Mouse (Mus musculus): Measurements from ENCODE around the gene Espn. TPM values are rescaled to one million over a fixed set of nuclear protein-coding genes. Genes with fewer than 3 reads are reported as not detected.

The Espn gene
- polyA plus RNA-seq, 1 experiment from 2014 or later: 1.5 TPM

- Histone ChIP-seq H3K4me3 (peak overlapping the region; percentile 65), H3K36me3 (no peaks in the 10 kb centered on the region), H3K4me2 (replicated peaks) (peak overlapping the region; percentile 97), H3K9me3 (no peaks in the 10 kb centered on the region), H3K9ac (peak overlapping the region; percentile 87), H3K27ac (no peak overlapping the region), H3K27me3 (peaks cover 42% of the 10 kb centered on the region), H3K4me1 (peaks cover 19% of the 10 kb centered on the region)
- 70% methylated on average over 6 of the region's 6 CpGs for WGBS
- ATAC-seq (ENCODE audit: low FRiP score, low read depth): no peak
These were observed 25.0 kb upstream of the Espn start for GRCm38 (mm10) chr4:152177174-152177536.

- peaks cover 19% of the 10 kb centered on the region for H3K4me1 ChIP-seq
- no peaks in the 10 kb centered on the region for H3K36me3 ChIP-seq
- H3K9me3 ChIP-seq: peaks cover 1% of the 10 kb centered on the region
- H3K4me3 ChIP-seq: no peak overlapping the region
- H3K27me3 ChIP-seq: peaks cover 42% of the 10 kb centered on the region
- H3K27ac ChIP-seq: no peak overlapping the region
- no peak overlapping the region for H3K9ac ChIP-seq
- 69% methylated on average over 3 of the region's 3 CpGs for WGBS
- no peak overlapping the region for H3K4me2 ChIP-seq (replicated peaks)
- no peak for ATAC-seq (ENCODE audit: low FRiP score, low read depth)
These were observed 24.5 kb upstream of the Espn start for GRCm38 (mm10) chr4:152176638-152177037.

GRCm38 (mm10) chr4:152173956-152174355, 21.8 kb upstream of the Espn start:
- WGBS: 79% methylated on average over 9 of the region's 9 CpGs
- Histone ChIP-seq H3K27me3 (peaks cover 38% of the 10 kb centered on the region), H3K27ac (no peak overlapping the region), H3K9me3 (peaks cover 4% of the 10 kb centered on the region), H3K4me2 (replicated peaks) (no peak overlapping the region), H3K9ac (no peak overlapping the region), H3K4me1 (peaks cover 13% of the 10 kb centered on the region), H3K36me3 (no peaks in the 10 kb centered on the region), H3K4me3 (no peak overlapping the region)
- ATAC-seq (ENCODE audit: low FRiP score, low read depth): no peak

- H3K4me1 ChIP-seq: peaks cover 6% of the 10 kb centered on the region; the same call in 1 of the 2 replicates
- WGBS: 2% methylated on average over 5 of the region's 5 CpGs
- H3K4me3 ChIP-seq: no peak overlapping the region
- H3K4me2 ChIP-seq (replicated peaks): no peak overlapping the region
- no peak overlapping the region for H3K9ac ChIP-seq
- H3K27ac ChIP-seq: no peak overlapping the region
- H3K36me3 ChIP-seq: no peaks in the 10 kb centered on the region
- H3K27me3 ChIP-seq: peaks cover 30% of the 10 kb centered on the region
- peaks cover 4% of the 10 kb centered on the region for H3K9me3 ChIP-seq
- ATAC-seq (ENCODE audit: low FRiP score, low read depth): no peak
These were observed 20.9 kb upstream of the Espn start for GRCm38 (mm10) chr4:152173041-152173440.

- Histone ChIP-seq H3K9ac (no peak overlapping the region), H3K9me3 (peaks cover 4% of the 10 kb centered on the region)
- ATAC-seq (ENCODE audit: low FRiP score, low read depth): no peak
These were observed 19.4 kb upstream of the Espn start for GRCm38 (mm10) chr4:152171543-152171942.

GRCm38 (mm10) chr4:152170286-152170685, 18.1 kb upstream of the Espn start:
- Histone ChIP-seq H3K4me2 (replicated peaks) (no peak overlapping the region), H3K4me3 (no peak overlapping the region), H3K36me3 (no peaks in the 10 kb centered on the region), H3K27ac (no peak overlapping the region), H3K27me3 (peaks cover 26% of the 10 kb centered on the region; the same call in 1 of the 2 replicates), H3K4me1 (no peaks in the 10 kb centered on the region; the same call in 1 of the 2 replicates), H3K9me3 (peaks cover 4% of the 10 kb centered on the region), H3K9ac (no peak overlapping the region)
- no peak for ATAC-seq (ENCODE audit: low FRiP score, low read depth)
- 81% methylated on average over 10 of the region's 10 CpGs for WGBS

More at GRCm38 (mm10) chr4:152171543-152171942, 19.4 kb upstream of the Espn start:
- Histone ChIP-seq H3K27ac (no peak overlapping the region), H3K4me1 (no peaks in the 10 kb centered on the region), H3K4me3 (no peak overlapping the region), H3K4me2 (replicated peaks) (no peak overlapping the region), H3K27me3 (peaks cover 27% of the 10 kb centered on the region; the same call in 1 of the 2 replicates), H3K36me3 (no peaks in the 10 kb centered on the region)
- WGBS: 82% methylated on average over 6 of the region's 6 CpGs

- Histone ChIP-seq H3K4me2 (replicated peaks) (no peak overlapping the region), H3K4me1 (no peaks in the 10 kb centered on the region; the same call in 1 of the 2 replicates), H3K27me3 (peaks cover 19% of the 10 kb centered on the region; the same call in 1 of the 2 replicates), H3K36me3 (no peaks in the 10 kb centered on the region), H3K27ac (no peak overlapping the region), H3K9ac (no peak overlapping the region), H3K9me3 (peaks cover 4% of the 10 kb centered on the region), H3K4me3 (no peak overlapping the region)
- WGBS: 75% methylated on average over 7 of the region's 7 CpGs
- no peak for ATAC-seq (ENCODE audit: low FRiP score, low read depth)
These were observed 16.9 kb upstream of the Espn start for GRCm38 (mm10) chr4:152169103-152169502.

GRCm38 (mm10) chr4:152168052-152168451, 15.9 kb upstream of the Espn start:
- 68% methylated on average over 8 of the region's 8 CpGs for WGBS
- peaks cover 22% of the 10 kb centered on the region for H3K27me3 ChIP-seq
- no peak overlapping the region for H3K9ac ChIP-seq
- H3K27ac ChIP-seq: no peak overlapping the region
- ATAC-seq (ENCODE audit: low FRiP score, low read depth): no peak
- no peaks in the 10 kb centered on the region for H3K36me3 ChIP-seq
- no peak overlapping the region for H3K4me2 ChIP-seq (replicated peaks)
- H3K4me3 ChIP-seq: no peak overlapping the region
- peaks cover 4% of the 10 kb centered on the region for H3K9me3 ChIP-seq
- H3K4me1 ChIP-seq: no peaks in the 10 kb centered on the region; the same call in 1 of the 2 replicates

- WGBS: 15% methylated on average over 22 of the region's 22 CpGs
- Histone ChIP-seq H3K27ac (no peak overlapping the region), H3K9me3 (no peaks in the 10 kb centered on the region), H3K4me2 (replicated peaks) (peak overlapping the region; percentile 30), H3K9ac (no peak overlapping the region), H3K27me3 (peaks cover 50% of the 10 kb centered on the region), H3K36me3 (no peaks in the 10 kb centered on the region), H3K4me1 (no peaks in the 10 kb centered on the region; the same call in 1 of the 2 replicates), H3K4me3 (no peak overlapping the region)
- no peak; the same call in 1 of the 2 replicates for ATAC-seq (ENCODE audit: low FRiP score, low read depth)
These were observed 13.1 kb upstream of the Espn start for GRCm38 (mm10) chr4:152165036-152165931.

- H3K9ac ChIP-seq: no peak overlapping the region
- no peak overlapping the region for H3K4me2 ChIP-seq (replicated peaks)
- no peaks in the 10 kb centered on the region for H3K36me3 ChIP-seq
- no peak overlapping the region for H3K4me3 ChIP-seq
- H3K27ac ChIP-seq: no peak overlapping the region
- ATAC-seq (ENCODE audit: low FRiP score, low read depth): no peak
- peaks cover 66% of the 10 kb centered on the region for H3K27me3 ChIP-seq
- peaks cover 15% of the 10 kb centered on the region for H3K4me1 ChIP-seq
- 89% methylated on average over 2 of the region's 2 CpGs for WGBS
- H3K9me3 ChIP-seq: no peaks in the 10 kb centered on the region
These were observed 10.6 kb upstream of the Espn start for GRCm38 (mm10) chr4:152162748-152163147.

- Histone ChIP-seq H3K4me3 (no peak overlapping the region), H3K9me3 (no peaks in the 10 kb centered on the region), H3K27me3 (peaks cover 77% of the 10 kb centered on the region), H3K27ac (no peak overlapping the region), H3K4me2 (replicated peaks) (no peak overlapping the region), H3K9ac (no peak overlapping the region), H3K36me3 (no peaks in the 10 kb centered on the region), H3K4me1 (peaks cover 15% of the 10 kb centered on the region)
- 65% methylated on average over 6 of the region's 6 CpGs for WGBS
- no peak for ATAC-seq (ENCODE audit: low FRiP score, low read depth)
These were observed 9.4 kb upstream of the Espn start for GRCm38 (mm10) chr4:152161601-152162000.

GRCm38 (mm10) chr4:152160748-152161147, 8.6 kb upstream of the Espn start:
- no peak for ATAC-seq (ENCODE audit: low FRiP score, low read depth)
- Histone ChIP-seq H3K9me3 (no peaks in the 10 kb centered on the region), H3K27ac (no peak overlapping the region), H3K4me2 (replicated peaks) (no peak overlapping the region), H3K4me3 (no peak overlapping the region), H3K4me1 (peaks cover 15% of the 10 kb centered on the region), H3K36me3 (no peaks in the 10 kb centered on the region), H3K9ac (no peak overlapping the region), H3K27me3 (peaks cover 79% of the 10 kb centered on the region)
- WGBS: 35% methylated on average over 4 of the region's 4 CpGs
